Mouse (Mus musculus): Measurements from ENCODE around the gene Ndufa3.
"Not testable (repeated sequence)": the region's sequence is repeated elsewhere in the genome, so short reads cannot be mapped to it uniquely, and the experiment has no call there.

Gene Ndufa3

DNA sequence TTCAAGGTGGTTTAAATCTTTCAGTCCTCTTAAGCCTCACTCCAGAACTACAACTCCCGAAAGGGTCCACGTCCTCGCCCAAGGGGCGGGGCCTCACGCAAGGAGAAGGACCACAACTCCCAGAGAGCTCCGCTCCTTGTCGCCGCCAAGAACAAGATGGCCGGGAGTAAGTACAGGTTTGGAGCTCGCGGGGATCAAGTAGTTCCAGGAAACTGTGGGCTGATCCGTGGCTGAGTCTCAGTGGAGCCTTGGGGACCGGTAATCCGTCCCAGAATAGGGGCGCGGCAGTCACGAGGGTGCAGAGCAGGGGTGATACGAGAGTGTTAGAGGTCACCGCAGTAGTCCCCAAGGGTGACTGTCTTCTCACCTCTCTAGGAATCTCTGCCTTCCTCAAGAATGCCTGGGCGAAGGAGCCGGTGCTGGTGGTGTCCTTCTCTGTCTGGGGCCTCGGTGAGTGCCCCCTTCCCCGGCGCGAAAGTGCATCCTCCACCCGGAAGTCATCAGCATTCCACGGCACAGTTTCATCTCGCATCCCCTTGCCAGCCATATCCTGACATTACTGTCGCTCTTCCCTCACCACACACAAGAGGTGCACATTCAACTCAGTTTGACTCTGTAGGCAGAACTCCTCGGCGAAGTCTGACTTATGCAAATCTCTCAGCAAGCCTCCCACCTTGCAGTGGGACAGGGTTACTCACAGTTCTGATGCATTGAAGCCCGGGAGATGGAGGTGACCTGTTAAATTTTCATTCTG, at the start of gene Ndufa3:
Gene Ndufa3 (plus strand): TSS at position 132 of the 754 bp plus-strand sequence.
- DNase-seq (ENCODE audit: low spot score), result peak; percentile 85

DNA sequence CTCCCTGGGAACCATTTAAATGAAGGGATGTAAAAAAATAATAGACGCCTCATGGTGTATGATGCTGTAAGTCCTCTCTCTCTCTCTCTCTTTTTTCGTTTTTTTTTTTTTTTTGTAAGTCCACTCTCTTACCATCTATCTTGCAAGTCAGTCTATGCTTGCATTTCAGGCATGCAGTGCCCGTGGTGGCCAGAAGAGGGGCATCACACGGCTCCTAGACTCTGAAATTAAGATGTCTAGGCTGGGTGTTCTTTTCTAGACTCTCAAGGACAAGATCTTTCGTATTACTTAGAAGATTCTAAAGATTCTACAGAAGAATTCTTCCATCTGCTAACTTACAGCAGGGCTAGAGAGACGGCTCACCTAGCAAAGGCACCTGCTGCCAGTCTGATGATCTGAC, 47.4 kb upstream of the Ndufa3 start:
- no peak for DNase-seq (ENCODE audit: low spot score)

DNA sequence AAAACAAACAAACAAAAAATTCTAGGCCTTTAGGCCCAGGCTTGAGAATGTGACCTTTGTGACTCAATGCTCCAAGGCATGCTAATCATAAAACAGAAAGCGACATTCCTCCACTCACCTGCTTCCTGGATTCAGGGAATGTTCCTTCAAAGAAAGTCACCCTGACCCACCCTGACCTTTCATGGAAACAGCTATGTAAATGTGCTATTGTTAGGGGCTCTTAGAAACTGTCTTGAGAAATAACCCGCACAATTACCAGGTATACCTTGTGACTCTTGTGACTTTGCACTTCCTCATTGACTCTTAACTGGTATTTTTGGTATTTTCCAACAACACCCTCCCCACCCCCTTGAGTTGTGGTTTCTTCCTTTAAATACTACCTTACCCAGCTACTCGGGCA, 46.6 kb upstream of the Ndufa3 start:
- DNase-seq (ENCODE audit: low spot score), result not testable (repeated sequence)

DNA sequence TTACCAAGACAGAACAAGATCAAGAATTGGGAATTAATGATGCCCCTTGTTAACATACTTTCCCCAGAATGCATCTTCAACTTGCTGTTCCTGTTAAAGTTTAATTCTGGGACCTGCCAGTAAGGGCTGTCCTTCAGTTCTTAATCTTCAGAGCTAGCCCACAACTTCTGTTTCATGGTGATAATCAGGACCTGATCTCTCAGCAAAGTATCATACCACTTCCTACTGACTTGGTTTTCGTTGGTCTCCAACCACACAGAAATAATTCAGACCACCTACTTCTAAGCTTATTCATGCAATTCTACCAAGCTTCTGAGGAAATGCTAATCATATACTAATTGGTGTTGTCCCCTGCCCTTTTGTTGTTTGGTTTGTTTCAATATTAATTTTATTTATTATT, 45.3 kb upstream of the Ndufa3 start:
- DNase-seq (ENCODE audit: low spot score), result no peak

DNA sequence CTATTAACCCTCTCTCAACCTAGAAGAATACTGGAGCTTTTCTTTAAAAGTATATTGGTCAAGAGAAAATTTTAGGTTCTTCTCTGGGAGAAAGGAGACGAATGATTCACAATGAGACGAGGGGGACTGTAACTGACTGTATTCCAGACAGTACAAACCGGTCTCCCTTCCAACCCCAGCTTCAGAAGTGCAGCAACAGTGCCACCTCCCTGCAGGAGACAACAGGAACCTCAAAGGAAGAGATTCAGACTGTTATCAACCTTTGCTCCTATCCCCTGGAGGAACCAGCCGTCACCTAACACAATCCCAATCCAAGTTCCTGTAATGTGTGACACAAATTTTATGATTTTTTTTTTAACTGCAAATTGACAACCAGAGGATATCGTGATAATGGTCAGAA, 43.0 kb upstream of the Ndufa3 start:
- no peak for DNase-seq (ENCODE audit: low spot score)

DNA sequence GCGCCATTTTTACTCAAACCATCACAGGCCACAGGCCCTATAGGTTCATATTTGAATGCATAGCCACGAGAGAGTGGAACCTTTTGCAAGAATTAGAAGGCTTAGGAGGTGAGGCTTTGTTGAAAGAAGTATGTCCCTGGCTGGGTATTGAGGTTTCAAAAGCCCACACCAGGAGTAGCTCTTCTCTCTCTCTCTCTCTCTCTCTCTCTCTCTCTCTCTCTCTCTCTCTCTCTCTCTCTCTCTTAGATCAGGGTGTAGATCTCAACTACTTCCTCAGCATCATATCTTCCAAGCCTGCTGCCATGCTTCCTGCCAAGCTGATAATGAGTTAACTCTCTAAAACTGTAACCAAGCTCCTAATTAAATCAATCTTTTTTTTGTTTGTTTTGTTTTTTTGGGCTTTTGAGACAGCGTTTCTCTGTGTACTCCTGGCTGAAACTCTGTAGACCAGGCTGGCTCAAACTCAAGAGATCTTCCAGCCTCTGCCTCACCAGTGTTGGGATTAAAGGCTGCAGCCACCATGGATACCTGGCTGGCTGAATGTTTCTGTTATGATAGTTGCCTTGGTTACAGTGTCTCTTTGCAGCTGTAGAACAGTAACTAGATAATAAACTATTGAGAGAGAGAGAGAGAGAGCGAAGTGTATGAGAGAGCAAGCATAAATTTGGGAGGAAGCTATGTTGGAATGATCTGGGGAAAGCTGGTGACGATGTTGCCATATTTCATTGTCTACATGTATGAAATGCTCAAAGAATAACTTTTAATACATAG, 40.6 kb upstream of the Ndufa3 start:
- no peak for DNase-seq (ENCODE audit: low spot score)

DNA sequence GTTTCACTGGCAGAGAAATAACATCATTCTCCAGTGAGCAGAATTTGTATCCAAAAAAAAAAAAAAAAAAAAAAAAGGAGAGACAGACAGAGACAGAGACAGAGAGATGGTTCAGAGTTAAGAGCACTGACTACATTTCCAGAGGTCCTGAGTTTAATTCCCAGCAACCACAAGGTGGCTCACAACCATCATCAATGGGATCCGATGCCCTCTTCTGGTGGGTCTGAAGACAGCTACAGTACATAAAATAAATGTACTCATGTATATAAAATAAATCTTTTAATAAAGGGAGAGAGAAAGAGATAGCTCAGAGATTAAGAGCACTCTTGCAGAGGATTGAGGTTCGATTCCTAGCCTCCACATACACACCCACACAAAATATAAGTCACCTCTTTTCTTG, 39.0 kb upstream of the Ndufa3 start:
- no peak for DNase-seq (ENCODE audit: low spot score)

DNA sequence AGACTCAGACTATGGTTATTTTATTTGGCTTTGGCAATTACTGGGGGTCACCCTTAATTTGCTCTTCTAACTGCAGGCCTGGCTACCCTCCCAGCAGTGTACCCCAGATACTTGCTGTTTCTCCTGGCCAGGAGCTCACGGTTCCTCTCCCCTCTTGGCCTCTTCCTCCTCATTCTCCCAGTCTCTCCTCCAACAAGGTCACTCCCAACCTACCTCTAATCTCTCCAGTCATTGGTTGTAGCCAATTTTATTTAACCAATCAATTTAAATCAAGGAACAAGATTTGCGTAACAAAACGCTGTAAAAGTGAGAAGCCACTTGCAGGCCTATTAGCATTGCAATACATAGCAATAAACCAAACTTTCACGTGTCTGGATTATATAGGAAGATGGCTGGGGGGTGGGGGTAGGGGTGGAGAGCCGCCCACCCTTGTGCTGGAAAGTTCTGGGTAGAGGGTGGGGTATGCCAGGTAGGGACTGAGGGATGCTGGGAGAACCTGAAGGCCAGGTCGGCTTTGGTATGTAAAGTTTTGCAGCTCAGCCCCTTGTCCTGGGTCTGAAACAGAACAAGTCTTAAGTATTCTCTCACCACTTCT, 38.1 kb upstream of the Ndufa3 start:
- DNase-seq (ENCODE audit: low spot score), result no peak

DNA sequence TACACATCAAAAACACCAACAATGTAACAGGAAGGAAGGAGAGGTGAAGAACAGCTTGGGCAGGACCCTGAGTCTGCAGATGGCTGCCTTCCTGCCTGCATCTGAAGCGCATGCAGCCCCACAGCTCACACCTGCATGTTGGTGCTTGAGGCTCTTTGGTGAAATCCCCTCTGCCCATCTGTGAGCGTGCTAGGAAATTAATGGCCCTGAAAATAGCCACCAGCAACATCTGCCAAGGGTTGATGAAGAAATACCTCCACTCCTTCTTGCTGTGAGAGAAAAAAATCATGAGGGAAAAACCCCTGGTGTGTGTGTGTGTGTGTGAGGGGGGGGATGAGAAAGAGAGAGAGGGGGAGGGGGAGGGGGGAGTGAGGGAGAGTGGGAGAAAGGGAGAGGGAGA, 37.1 kb upstream of the Ndufa3 start:
- no peak for DNase-seq (ENCODE audit: low spot score)

DNA sequence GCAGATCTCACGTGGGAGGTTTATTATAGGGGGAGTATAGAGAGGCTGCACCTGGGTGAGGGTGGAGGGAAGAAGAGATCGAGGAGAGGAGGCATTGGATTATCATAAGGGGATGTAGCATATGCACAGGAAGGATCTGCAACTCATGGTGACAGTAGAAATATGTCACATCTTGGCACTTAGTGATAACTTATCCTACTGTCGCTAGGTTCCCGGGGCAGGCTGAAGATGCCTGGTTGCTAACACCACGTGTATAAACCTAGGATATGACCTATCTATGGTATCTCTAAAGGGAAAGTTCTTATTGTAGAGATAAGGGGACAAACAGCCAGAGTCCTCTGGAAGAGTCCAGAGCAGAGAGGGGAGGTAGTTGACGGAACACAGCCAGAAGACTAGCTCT, 31.4 kb upstream of the Ndufa3 start:
- no peak for DNase-seq (ENCODE audit: low spot score)

DNA sequence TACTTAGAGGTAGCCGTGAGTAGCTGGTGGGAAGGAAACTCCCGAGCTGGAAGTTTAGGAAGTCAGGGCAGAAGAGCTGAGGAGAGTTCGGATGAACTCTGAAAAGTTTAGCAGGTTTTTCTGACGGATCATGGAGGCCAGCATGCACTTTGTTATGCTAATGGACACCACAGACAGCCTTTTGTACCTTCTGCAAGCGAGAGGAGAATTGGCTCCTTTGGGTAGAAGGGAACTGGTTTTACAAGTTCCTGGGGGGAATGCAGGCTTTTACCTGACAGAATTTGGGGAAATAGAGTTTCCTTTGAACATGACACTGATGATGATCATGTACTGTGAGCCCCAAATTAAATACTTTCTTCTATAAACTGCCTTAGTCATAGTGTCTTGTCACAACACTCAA, 30.9 kb upstream of the Ndufa3 start:
- DNase-seq (ENCODE audit: low spot score), result no peak

DNA sequence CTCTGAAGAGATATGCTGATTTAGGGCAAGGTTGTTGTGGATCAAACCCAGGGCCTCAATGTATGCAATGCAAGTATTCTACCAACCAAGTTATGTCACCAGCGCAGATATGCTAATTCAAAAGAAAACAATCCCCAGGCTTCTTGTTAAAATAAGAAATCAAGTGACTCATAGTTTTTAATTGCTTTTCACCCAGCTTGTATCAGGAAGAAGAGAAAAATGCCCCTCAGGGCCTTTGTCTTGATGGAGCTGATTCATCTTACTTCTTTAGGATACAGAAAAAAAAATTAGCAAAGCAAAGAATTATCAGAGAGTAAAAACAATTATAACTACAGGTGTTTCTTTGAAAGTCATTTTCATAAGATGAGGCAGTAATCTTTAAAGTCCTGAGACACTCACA, 29.9 kb upstream of the Ndufa3 start:
- no peak for DNase-seq (ENCODE audit: low spot score)

DNA sequence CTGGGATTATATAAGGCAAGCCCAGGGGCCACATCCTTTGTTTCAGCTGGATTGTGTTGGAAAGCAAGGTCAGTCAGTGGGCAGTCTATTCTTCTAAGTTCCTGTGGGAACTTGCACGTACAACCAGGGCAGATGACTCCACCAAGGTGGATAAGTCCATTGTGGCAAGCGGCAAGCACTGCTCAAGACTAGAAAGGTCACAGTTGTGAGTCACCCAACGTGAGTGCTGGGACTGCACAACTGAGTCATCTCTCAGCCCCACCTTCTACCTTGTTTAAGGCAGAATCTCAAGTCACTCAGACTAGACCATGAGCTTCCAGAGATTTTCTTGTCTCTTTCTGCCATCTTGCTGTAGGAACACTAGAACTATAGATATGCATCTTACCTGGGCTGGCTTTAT, 26.6 kb upstream of the Ndufa3 start:
- no peak for DNase-seq (ENCODE audit: low spot score)

DNA sequence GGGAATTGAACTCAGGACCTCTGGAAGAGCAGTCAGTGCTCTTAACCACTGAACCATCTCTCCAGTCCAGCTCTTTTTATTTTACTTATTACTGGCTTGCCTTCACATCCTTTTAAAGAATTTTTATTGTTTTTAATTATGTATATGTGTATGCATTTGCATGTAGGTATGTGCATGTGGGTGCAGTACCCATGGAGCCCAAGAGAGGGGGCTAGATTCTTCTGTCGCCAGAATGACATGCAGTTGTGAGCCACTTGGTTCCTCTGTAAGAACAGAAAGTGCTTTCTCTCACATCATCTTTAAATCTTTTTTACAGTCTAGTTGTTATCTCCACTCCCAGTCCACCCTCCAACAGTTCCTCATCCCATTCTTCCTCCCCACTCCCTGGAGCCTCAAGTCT, 25.6 kb upstream of the Ndufa3 start:
- DNase-seq (ENCODE audit: low spot score), result no peak

DNA sequence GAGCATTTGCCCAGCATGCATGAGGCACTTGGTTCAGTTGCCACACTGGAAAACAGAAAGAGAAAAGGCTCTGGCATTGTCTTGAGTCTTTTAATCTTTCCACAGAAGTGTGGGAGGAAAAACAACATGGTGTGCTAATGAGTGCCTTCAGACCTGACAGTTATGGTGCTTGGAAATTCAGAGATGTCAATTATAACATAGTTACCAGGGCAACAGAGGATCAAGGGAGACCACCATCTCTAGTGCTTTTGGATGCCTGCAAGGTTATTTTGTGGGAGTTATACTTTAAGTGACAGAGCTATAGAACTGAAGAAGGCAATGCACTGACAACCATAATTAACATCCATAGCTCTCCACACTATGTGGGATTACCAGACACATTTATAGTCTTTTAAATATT, 23.3 kb upstream of the Ndufa3 start:
- no peak for DNase-seq (ENCODE audit: low spot score)

DNA sequence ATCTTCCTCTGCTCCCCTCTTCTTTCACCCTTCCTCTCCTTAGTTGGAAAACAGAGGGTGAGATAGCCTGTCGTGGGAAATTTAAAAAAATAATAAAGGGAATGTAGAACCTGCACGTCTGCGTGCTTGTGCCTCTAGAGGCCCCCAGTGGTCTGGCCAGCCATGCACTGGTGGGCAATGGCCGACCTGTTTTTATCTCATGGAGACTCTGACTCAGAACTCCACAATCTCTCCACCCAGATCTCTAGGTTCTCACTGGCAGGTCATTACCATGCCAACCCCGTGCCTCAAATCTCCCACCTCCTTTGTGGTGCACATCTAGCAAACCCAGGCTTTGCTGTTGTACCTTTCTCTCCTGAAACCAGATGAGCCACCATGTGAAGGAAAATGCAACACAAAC, 22.5 kb upstream of the Ndufa3 start:
- no peak for DNase-seq (ENCODE audit: low spot score)

DNA sequence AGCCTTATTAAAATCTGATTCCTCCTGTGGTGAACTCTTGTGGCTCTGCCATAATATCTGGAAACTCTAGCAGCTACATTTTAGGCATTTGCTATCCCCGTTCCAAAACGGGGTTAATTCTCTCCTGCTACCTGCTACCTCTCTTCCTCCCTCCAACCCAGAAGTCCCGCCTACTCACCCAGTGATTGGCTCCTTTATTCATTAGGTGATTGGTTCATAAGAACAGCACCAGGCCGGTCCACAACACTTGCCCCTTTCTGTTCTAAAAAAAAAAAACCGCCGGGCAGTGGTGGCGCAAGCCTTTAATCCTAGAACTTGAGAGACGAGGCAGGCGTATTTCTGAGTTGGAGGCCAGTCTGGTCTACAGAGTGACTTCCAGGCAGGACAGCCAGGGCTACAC, 22.0 kb upstream of the Ndufa3 start:
- no peak for DNase-seq (ENCODE audit: low spot score)

DNA sequence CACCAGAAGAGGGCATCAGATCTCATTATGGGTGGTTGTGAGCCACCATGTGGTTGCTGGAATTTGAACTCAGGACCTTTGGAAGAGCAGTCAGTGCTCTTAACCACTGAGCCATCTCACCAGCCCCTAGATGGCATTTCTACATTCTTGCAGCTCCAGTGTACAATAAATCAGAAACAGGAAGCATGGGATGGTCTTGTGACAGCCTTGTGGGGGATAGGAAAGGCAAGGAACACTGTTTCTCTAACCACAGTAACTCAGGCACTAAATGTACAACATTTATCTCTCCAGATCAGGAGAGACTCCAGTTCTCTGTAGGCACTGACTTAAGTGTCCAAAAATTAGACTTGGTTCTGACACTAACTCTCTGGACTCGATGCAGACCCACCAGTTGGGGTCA, 19.4 kb upstream of the Ndufa3 start:
- not testable (repeated sequence) for DNase-seq (ENCODE audit: low spot score)

DNA sequence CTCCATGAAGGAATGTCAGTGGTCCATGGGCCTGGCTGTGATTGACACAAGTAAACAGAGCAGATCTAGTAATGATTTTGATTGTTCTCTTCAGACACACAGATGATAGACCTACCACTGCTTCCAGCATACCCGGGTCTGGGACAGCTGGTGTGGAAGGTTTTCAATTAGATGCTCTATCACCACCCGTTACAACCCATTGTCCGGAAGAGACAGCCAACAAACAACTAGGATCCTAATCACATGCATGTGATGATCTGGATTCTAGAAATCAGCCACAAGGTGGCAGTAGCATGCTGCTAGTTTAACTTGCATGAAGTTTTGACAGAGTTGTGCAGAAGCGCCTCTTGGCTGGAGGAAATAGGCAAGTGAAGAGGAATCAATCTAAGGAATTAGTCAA, 16.1 kb upstream of the Ndufa3 start:
- peak; percentile 23 for DNase-seq (ENCODE audit: low spot score)

DNA sequence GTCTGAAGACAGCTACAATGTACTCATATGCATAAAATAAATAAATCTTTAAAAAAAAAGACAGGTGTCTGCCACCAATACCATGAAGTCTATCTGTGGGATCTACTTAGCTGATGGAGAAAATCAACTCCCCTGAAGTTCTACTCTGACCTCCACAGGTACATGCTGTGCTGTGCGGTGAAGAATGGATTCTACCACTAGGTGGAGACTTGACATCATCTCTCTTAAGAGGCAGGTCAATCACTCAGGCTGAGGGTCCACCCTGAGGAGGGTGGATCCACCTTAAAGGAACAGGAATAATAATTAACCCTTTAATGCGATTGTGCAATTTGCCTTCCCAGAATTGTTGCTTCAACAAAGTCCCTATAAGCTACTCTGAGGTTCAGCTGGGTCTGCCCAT, 10.4 kb upstream of the Ndufa3 start:
- DNase-seq (ENCODE audit: low spot score), result no peak

DNA sequence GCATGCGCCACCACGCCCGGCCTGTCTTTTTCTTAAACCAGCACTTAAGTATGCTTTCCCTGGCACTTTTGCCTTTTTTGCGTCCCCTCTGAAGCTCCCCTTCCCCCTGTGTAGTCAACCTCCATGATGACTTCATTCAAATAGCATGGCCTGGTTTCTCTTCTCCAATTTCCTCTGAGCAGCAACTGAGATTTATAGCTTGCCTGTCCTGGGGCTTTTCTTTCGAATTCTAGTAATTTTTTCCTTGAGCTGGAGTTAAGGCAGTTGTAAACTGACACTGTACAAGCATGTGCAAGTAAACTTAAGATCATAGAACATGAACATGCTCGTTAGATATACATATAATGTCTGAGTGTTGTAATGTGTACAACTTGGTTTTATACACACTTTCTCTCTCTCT, 9.8 kb upstream of the Ndufa3 start:
- DNase-seq (ENCODE audit: low spot score), result no peak

DNA sequence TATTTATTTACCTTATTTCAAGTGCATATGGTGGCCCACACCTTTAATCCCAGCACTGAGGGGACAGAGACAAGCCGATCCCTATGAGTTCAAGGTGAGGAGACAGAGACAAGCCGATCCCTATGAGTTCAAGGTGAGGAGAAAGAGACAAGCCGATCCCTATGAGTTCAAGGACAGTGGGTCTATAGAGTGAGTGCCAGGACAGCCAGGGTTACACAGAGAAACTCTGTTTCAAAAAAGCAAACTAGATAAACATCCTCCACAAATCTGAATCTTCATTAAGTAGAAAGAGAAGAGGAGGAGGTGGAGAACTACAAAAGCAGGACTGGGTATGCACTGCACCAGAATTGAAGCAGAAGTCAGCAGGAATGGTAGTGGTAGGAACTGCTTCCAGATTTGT, 8.5 kb upstream of the Ndufa3 start:
- DNase-seq (ENCODE audit: low spot score), result no peak

DNA sequence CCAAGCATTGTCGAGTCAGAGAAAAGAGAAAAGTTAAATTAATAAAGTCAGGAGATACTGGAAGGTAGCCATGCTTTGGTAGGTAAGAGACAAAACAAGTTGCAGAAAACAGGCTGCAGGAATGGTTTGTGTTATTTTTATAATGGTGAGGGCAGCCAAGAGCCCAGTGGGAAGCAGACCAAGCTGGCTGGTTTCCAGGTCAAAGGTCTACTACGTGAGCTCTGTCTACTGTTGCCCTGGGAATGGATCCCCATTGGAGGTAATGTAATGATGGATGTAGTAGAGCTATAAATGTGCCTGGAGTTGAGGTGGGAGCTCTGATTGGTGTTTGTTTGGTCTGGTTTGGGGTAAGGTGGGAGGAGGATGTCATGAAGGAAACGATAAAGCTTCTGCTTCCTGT, 8.1 kb upstream of the Ndufa3 start:
- peak; percentile 57 for DNase-seq (ENCODE audit: low spot score)

All from ovary, postnatal 36 days (tissue).